Mouse (Mus musculus) hindbrain, embryonic 14.5 days (tissue): ENCODE data around the gene Gpatch8. TPM values are rescaled to one million over a fixed set of nuclear protein-coding genes. Genes with fewer than 3 reads are reported as not detected.
A peak's percentile ranks its signal among the peaks of the same experiment; 100 is the strongest.

Experiments used
- ATAC-seq: fragments of 200-750 bp; cut with Nextera tagmentation; 2 replicates; pipeline ENCODE4 v1.8.0; 2017; ENCODE audit warnings: moderate number of reproducible peaks, mild to moderate bottlenecking, moderate TSS enrichment, moderate library complexity; ENCODE audit not compliant: low FRiP score
- DNase-seq: peaks from one replicate; pipeline ENCODE4 v3.0.0-alpha.2; 2015; ENCODE audit warnings: low spot score
- H3K27ac ChIP-seq: fragments of 300-500 bp; sonication (generic); 2 replicates; pipeline ENCODE4 v1.5.1; 2014; ENCODE audit warnings: mild to moderate bottlenecking, moderate library complexity
- H3K27me3 ChIP-seq: fragments of 300-500 bp; sonication (generic); 2 replicates; pipeline ENCODE4 v1.6.1; 2014; ENCODE audit warnings: mild to moderate bottlenecking, low read length, mixed read lengths; ENCODE audit not compliant: control insufficient read depth, insufficient read depth
- H3K36me3 ChIP-seq: fragments of 300-500 bp; sonication (generic); replicated peaks from 2 replicates; pipeline ENCODE4 v1.6.1; 2014; ENCODE audit not compliant: control insufficient read depth, insufficient read depth
- H3K4me1 ChIP-seq: fragments of 300-500 bp; sonication (generic); replicated peaks from 2 replicates; pipeline ENCODE4 v1.6.1; 2014; ENCODE audit warnings: antibody characterized with exemption, low read length, mixed read lengths; ENCODE audit not compliant: control insufficient read depth, insufficient read depth
- H3K4me2 ChIP-seq: fragments of 300-500 bp; sonication (generic); replicated peaks from 2 replicates; pipeline ENCODE4 v1.6.1; 2014; ENCODE audit warnings: mild to moderate bottlenecking, moderate library complexity
- H3K4me3 ChIP-seq: fragments of 300-500 bp; sonication (generic); replicated peaks from 2 replicates; pipeline ENCODE4 v1.5.1; 2014; ENCODE audit warnings: mild to moderate bottlenecking, low read length
- H3K9ac ChIP-seq: fragments of 300-500 bp; sonication (generic); 2 replicates; pipeline ENCODE4 v1.6.1; 2014
- H3K9me3 ChIP-seq: fragments of 300-500 bp; sonication (generic); 2 replicates; pipeline ENCODE4 v1.6.1; 2016; ENCODE audit warnings: low read length; ENCODE audit not compliant: control insufficient read depth
- WGBS: fragments of 180-500 bp; shearing (Covaris S2); extraction: QIAGEN DNeasy Blood & Tissue Kit; methylation state at CpG from one replicate; pipeline ENCODE4 v1.1.7; 2014; 5-methylcytosine and 5-hydroxymethylcytosine counted together
- polyA plus RNA-seq: library from polyadenylated mRNA; unstranded; fragments of >200 nt; fragmentation: Nextera tagmentation; extraction: Ambion mirVana; gene quantifications from 2 replicates; pipeline ENCODE4 v1.2.1, GENCODE M21; 2014

Gpatch8 gene
- polyA plus RNA-seq, 1 experiment from 2014 or later, result 55.3 TPM

- H3K4me3 ChIP-seq, result no peak overlapping the region
- no peak overlapping the region for H3K9ac ChIP-seq
- ATAC-seq (no peak), DNase-seq (no peak)
- H3K9me3 ChIP-seq, result no peaks in the 10 kb centered on the region
- H3K27me3 ChIP-seq, result no peaks in the 10 kb centered on the region
- no peak overlapping the region for H3K4me2 ChIP-seq
- 95% methylated on average over 2 of the region's 2 CpGs for WGBS
- H3K4me1 ChIP-seq, result no peaks in the 10 kb centered on the region
- H3K27ac ChIP-seq, result no peak overlapping the region
- peaks cover 24% of the 10 kb centered on the region for H3K36me3 ChIP-seq
These were observed 63.0 kb downstream of the Gpatch8 start for GRCm38 (mm10) chr11:102493241-102493640.

- peaks cover 49% of the 10 kb centered on the region for H3K36me3 ChIP-seq
- H3K27me3 ChIP-seq, result no peaks in the 10 kb centered on the region
- 93% methylated on average over 2 of the region's 2 CpGs for WGBS
These were observed 68.3 kb downstream of the Gpatch8 start for GRCm38 (mm10) chr11:102487901-102488300.

GRCm38 (mm10) chr11:102486733-102487386, 69.3 kb downstream of the Gpatch8 start:
- Histone ChIP-seq H3K4me3 (no peak overlapping the region), H3K27ac (no peak overlapping the region), H3K4me1 (no peaks in the 10 kb centered on the region), H3K4me2 (no peak overlapping the region), H3K36me3 (peaks cover 53% of the 10 kb centered on the region), H3K27me3 (no peaks in the 10 kb centered on the region), H3K9ac (no peak overlapping the region), H3K9me3 (no peaks in the 10 kb centered on the region)
- WGBS, result 73% methylated on average over 11 of the region's 11 CpGs
- peak; percentile 67 for DNase-seq
- ATAC-seq, result peak; percentile 77; the same call in 1 of the 2 replicates

More at GRCm38 (mm10) chr11:102487901-102488300, 68.3 kb downstream of the Gpatch8 start:
- no peak overlapping the region for H3K9ac ChIP-seq
- DNase-seq (no peak), ATAC-seq (no peak)
- no peak overlapping the region for H3K27ac ChIP-seq
- H3K4me3 ChIP-seq, result no peak overlapping the region
- H3K4me2 ChIP-seq, result no peak overlapping the region
- no peaks in the 10 kb centered on the region for H3K4me1 ChIP-seq
- no peaks in the 10 kb centered on the region for H3K9me3 ChIP-seq

GRCm38 (mm10) chr11:102481779-102482178, 74.4 kb downstream of the Gpatch8 start:
- ATAC-seq (no peak), DNase-seq (no peak)
- H3K4me1 ChIP-seq, result no peaks in the 10 kb centered on the region
- H3K36me3 ChIP-seq, result peaks cover 86% of the 10 kb centered on the region
- no peaks in the 10 kb centered on the region for H3K9me3 ChIP-seq
- no peak overlapping the region for H3K4me2 ChIP-seq
- WGBS, result 93% methylated on average over 10 of the region's 10 CpGs
- no peaks in the 10 kb centered on the region for H3K27me3 ChIP-seq
- H3K9ac ChIP-seq, result no peak overlapping the region
- no peak overlapping the region for H3K27ac ChIP-seq
- H3K4me3 ChIP-seq, result no peak overlapping the region

GRCm38 (mm10) chr11:102480897-102481296, 75.3 kb downstream of the Gpatch8 start:
- H3K4me3 ChIP-seq, result no peak overlapping the region
- peaks cover 77% of the 10 kb centered on the region for H3K36me3 ChIP-seq
- 89% methylated on average over 4 of the region's 4 CpGs for WGBS
- H3K4me2 ChIP-seq, result no peak overlapping the region
- no peak overlapping the region for H3K27ac ChIP-seq
- no peak overlapping the region for H3K9ac ChIP-seq
- no peaks in the 10 kb centered on the region for H3K4me1 ChIP-seq
- DNase-seq (no peak), ATAC-seq (no peak)
- no peaks in the 10 kb centered on the region for H3K9me3 ChIP-seq
- no peaks in the 10 kb centered on the region for H3K27me3 ChIP-seq

GRCm38 (mm10) chr11:102480111-102480510, 76.1 kb downstream of the Gpatch8 start:
- H3K4me1 ChIP-seq, result no peaks in the 10 kb centered on the region
- no peaks in the 10 kb centered on the region for H3K9me3 ChIP-seq
- H3K9ac ChIP-seq, result no peak overlapping the region
- no peak for ATAC-seq
- H3K4me3 ChIP-seq, result no peak overlapping the region
- H3K4me2 ChIP-seq, result no peak overlapping the region
- WGBS, result 98% methylated on average over 15 of the region's 15 CpGs
- no peaks in the 10 kb centered on the region for H3K27me3 ChIP-seq
- H3K36me3 ChIP-seq, result peaks cover 71% of the 10 kb centered on the region
- no peak for DNase-seq
- no peak overlapping the region for H3K27ac ChIP-seq

- Histone ChIP-seq H3K9me3 (no peaks in the 10 kb centered on the region), H3K27me3 (no peaks in the 10 kb centered on the region), H3K27ac (no peak overlapping the region), H3K4me3 (no peak overlapping the region), H3K4me2 (no peak overlapping the region), H3K4me1 (no peaks in the 10 kb centered on the region), H3K9ac (no peak overlapping the region), H3K36me3 (peaks cover 66% of the 10 kb centered on the region)
- 97% methylated on average over 23 of the region's 23 CpGs for WGBS
- ATAC-seq (no peak), DNase-seq (no peak)
These were observed 76.6 kb downstream of the Gpatch8 start for GRCm38 (mm10) chr11:102479581-102479980.

GRCm38 (mm10) chr11:102478671-102479070, 77.5 kb downstream of the Gpatch8 start:
- no peaks in the 10 kb centered on the region for H3K9me3 ChIP-seq
- H3K4me2 ChIP-seq, result no peak overlapping the region
- no peaks in the 10 kb centered on the region for H3K4me1 ChIP-seq
- H3K36me3 ChIP-seq, result peaks cover 60% of the 10 kb centered on the region
- no peak overlapping the region for H3K4me3 ChIP-seq
- ATAC-seq, result no peak
- H3K27ac ChIP-seq, result no peak overlapping the region
- H3K27me3 ChIP-seq, result no peaks in the 10 kb centered on the region
- no peak overlapping the region for H3K9ac ChIP-seq
- no peak for DNase-seq
- WGBS, result 83% methylated on average over 3 of the region's 3 CpGs

- H3K36me3 ChIP-seq, result peaks cover 28% of the 10 kb centered on the region
- no peaks in the 10 kb centered on the region for H3K4me1 ChIP-seq
- no peak overlapping the region for H3K27ac ChIP-seq
- no peaks in the 10 kb centered on the region for H3K27me3 ChIP-seq
- H3K9ac ChIP-seq, result no peak overlapping the region
- H3K4me2 ChIP-seq, result no peak overlapping the region
- ATAC-seq (no peak), DNase-seq (no peak)
- 96% methylated on average over 3 of the region's 3 CpGs for WGBS
- no peaks in the 10 kb centered on the region for H3K9me3 ChIP-seq
- no peak overlapping the region for H3K4me3 ChIP-seq
These were observed 81.2 kb downstream of the Gpatch8 start for GRCm38 (mm10) chr11:102475027-102475426.
